Mouse (Mus musculus) forebrain, embryonic 15.5 days (tissue): ENCODE results near the gene Tbca. TPM values are rescaled to one million over a fixed set of nuclear protein-coding genes. Genes with fewer than 3 reads are reported as not detected.

Experiments
- ATAC-seq: fragments of 200-750 bp; cut with Nextera tagmentation; replicated peaks from 2 replicates; pipeline ENCODE4 v1.8.0; 2017; ENCODE audit warnings: mild to moderate bottlenecking, moderate TSS enrichment, moderate library complexity
- H3K27ac ChIP-seq: fragments of 300-500 bp; sonication (generic); replicated peaks from 2 replicates; pipeline ENCODE4 v1.5.1; 2015; ENCODE audit warnings: mild to moderate bottlenecking, inconsistent platforms
- H3K27me3 ChIP-seq: fragments of 300-500 bp; sonication (generic); 2 replicates; pipeline ENCODE4 v1.6.1; 2015; ENCODE audit warnings: inconsistent platforms
- H3K36me3 ChIP-seq: fragments of 300-500 bp; sonication (generic); 2 replicates; pipeline ENCODE4 v1.6.1; 2015; ENCODE audit warnings: mild to moderate bottlenecking, inconsistent platforms
- H3K4me1 ChIP-seq: fragments of 300-500 bp; sonication (generic); 2 replicates; pipeline ENCODE4 v1.6.1; 2015; ENCODE audit warnings: inconsistent platforms
- H3K4me2 ChIP-seq: fragments of 300-500 bp; sonication (generic); replicated peaks from 2 replicates; pipeline ENCODE4 v1.6.1; 2015; ENCODE audit warnings: mild to moderate bottlenecking, inconsistent platforms
- H3K4me3 ChIP-seq: fragments of 300-500 bp; sonication (generic); 2 replicates; pipeline ENCODE4 v1.5.1; 2015; ENCODE audit warnings: mild to moderate bottlenecking, inconsistent platforms
- H3K9ac ChIP-seq: fragments of 300-500 bp; sonication (generic); replicated peaks from 2 replicates; pipeline ENCODE4 v1.6.1; 2015; ENCODE audit warnings: mild to moderate bottlenecking, inconsistent platforms
- H3K9me3 ChIP-seq: fragments of 300-500 bp; sonication (generic); 2 replicates; pipeline ENCODE4 v1.6.1; 2016; ENCODE audit warnings: inconsistent platforms
- WGBS: fragments of 180-500 bp; shearing (Covaris S2); methylation state at CpG from one replicate; pipeline ENCODE4 v1.1.7; 2015; ENCODE audit warnings: mixed read lengths; 5-methylcytosine and 5-hydroxymethylcytosine counted together
- polyA plus RNA-seq: library from polyadenylated mRNA; unstranded; fragments of >200 nt; fragmentation: Nextera tagmentation; extraction: Ambion mirVana; gene quantifications from 2 replicates; pipeline ENCODE4 v1.2.1, GENCODE M21; 2015

Tbca gene
- polyA plus RNA-seq, 1 experiment from 2014 or later = 269 TPM

DNA sequence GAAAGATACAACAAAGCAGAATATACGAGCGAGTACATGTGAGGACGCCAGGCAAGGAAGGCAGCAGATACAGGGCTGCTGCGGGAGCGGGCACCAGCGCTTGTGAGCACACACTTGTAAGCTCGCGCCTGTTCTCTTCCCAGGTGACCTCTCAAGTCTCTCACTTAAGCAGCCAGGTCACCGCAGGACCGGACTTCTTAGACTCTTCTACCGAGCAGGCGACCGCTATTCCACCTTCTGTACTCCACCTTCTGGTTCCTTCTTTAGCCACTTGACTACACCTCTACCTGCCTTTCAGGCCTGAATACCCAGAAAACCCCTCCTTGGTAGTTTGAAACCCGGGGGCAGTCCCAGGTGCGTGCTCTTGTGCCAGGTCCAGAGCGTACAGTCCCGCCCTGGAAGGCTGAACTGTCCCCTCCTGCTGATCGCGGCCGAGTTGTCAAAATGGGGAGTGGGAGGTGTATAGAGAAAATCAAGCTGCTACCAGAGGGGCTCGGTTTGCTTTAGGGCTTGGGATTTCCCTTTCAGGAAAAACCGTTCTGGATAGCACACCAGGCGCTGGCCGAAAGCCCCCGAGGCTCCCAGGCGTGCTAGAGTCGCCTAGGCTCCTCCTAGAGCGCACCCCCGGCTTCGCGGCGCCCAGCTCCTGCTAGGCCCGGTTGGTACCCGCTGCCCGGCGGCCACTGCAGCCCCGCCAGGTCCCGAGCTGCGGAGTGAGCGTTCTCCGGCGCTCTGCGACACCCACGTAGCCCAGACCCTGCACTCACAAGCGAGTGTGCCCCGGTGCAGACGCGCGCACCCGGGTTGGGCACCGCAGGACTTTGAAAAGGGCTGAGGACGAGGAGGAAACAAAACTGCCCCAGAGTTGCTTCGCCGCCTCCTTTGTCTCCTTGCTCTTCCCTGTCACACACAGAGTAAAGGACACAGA, 84.7 kb downstream of the Tbca start:
- under 1% methylated on average over 54 of the region's 54 CpGs for WGBS

DNA sequence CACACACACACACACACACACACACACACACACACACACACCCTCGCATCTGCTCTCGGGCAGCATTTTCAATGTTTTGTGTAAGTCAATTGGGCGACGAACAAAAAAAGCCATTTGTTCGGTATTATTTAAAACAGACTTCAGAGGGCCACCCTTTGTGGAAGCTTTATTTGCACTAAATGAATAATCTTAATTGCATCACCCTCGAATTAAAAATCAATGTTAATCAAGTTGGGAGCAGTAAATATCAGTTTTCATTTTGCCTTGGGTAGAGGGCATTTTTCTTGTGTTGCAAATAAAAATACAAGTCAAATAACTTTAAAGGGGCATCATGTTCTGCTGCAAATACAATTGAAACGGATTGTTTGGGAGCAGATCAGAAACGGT, 85.3 kb downstream of the Tbca start:
- no peak overlapping the region for H3K4me3 ChIP-seq
- H3K4me2 ChIP-seq = no peak overlapping the region
- ATAC-seq = no peak
- no peaks in the 10 kb centered on the region for H3K36me3 ChIP-seq
- under 1% methylated on average over 8 of the region's 8 CpGs for WGBS
- no peak overlapping the region for H3K27ac ChIP-seq
- no peaks in the 10 kb centered on the region for H3K9me3 ChIP-seq
- H3K4me1 ChIP-seq = peaks cover 8% of the 10 kb centered on the region
- peaks cover 74% of the 10 kb centered on the region for H3K27me3 ChIP-seq
- H3K9ac ChIP-seq = no peak overlapping the region

More for the DNA sequence above, 84.7 kb downstream of the Tbca start:
- H3K9ac ChIP-seq = no peak overlapping the region
- H3K4me3 ChIP-seq = no peak overlapping the region
- no peaks in the 10 kb centered on the region for H3K36me3 ChIP-seq
- H3K27ac ChIP-seq = no peak overlapping the region
- no peaks in the 10 kb centered on the region for H3K9me3 ChIP-seq
- H3K4me1 ChIP-seq = peaks cover 14% of the 10 kb centered on the region
- ATAC-seq = 0 out of 2 replicates have a peak, but pooled peaks have one; percentile 14
- H3K27me3 ChIP-seq = peaks cover 79% of the 10 kb centered on the region
- no peak overlapping the region for H3K4me2 ChIP-seq

DNA sequence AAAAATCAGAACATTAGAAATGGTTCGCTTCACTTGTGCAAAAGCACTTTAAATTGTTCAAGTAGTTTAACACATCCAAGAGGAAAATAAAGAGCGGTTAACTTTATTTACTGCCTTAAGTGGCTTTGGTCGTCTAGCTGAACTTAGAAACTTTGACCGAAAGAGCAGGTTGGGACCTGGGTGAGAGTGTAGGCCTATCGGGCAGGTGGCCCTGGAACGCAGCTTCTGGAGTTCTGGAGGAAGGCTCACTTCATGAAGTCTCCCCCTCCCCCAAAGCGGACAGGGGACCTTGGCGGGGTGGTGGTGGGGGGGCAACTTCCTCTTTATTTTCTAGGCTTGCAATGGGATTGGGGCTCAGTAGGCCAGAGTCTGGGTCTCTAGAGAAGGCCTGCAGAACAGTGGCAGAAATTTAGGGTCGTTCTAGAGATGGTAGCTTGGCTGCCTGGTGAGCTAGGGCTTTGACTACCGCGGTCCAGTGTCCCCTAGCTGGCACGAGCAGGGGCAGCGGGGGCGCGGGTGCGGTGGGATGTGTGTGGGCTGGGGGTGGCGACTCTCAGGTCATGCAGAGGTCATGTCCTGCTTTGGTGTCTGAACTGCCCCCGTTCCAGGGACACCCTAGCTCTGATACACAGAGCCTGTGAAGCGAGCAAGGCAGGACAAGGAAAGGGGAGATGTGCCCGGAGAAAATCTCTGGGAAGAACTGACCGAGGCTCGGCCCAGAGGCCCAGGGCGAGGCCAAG, 86.1 kb downstream of the Tbca start:
- H3K9me3 ChIP-seq = no peaks in the 10 kb centered on the region
- peaks cover 5% of the 10 kb centered on the region for H3K4me1 ChIP-seq
- H3K36me3 ChIP-seq = no peaks in the 10 kb centered on the region
- H3K27ac ChIP-seq = no peak overlapping the region
- no peak overlapping the region for H3K4me2 ChIP-seq
- peaks cover 70% of the 10 kb centered on the region for H3K27me3 ChIP-seq
- 0 out of 2 replicates have a peak, but pooled peaks have one; percentile 14 for ATAC-seq
- under 1% methylated on average over 23 of the region's 23 CpGs for WGBS
- peak overlapping the region; percentile 4; the same call in 1 of the 2 replicates for H3K4me3 ChIP-seq
- H3K9ac ChIP-seq = no peak overlapping the region

DNA sequence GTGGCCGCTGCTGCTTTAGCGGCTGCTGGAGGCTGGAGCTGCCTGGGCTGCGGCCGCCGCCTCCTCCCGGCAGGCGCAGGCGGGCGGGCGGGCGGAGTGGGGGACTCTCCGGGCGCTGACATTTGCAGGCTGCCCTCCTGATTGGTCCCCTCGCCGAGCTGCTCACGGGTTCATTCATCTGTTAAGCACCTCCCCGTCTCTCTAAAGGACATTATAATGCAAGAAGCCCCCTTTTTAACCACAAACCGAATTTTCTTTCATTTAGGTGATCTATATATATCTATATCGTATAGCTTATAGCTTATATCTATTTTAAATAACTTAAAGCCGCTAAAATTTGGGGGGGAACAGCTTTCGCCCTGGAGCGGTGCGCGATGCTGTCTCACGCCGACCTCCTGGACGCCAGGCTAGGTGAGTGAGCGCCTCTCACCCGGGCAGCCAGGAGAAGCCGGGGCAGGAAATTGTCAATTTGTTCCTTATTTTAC, 86.7 kb downstream of the Tbca start, which contains the start of gene Otp:
Gene Otp (plus strand): TSS at position 207 of the 485 bp plus-strand sequence.
- H3K4me2 ChIP-seq = no peak within 1 kb of the TSS
- H3K4me3 ChIP-seq = peak within 1 kb of the TSS; percentile 4; the same call in 1 of the 2 replicates
- H3K27me3 ChIP-seq = peaks cover 72% of the 10 kb centered on the region
- H3K36me3 ChIP-seq = no peaks in the 10 kb centered on the region
- no peaks in the 10 kb centered on the region for H3K9me3 ChIP-seq
- WGBS = under 1% methylated on average over 30 of the region's 30 CpGs
- no peak within 1 kb of the TSS for H3K9ac ChIP-seq
- peaks cover 5% of the 10 kb centered on the region for H3K4me1 ChIP-seq
- no peak within 1 kb of the TSS for H3K27ac ChIP-seq
- 0 out of 2 replicates have a peak, but pooled peaks have one; percentile 36 for ATAC-seq

- H3K4me1 ChIP-seq = peaks cover 5% of the 10 kb centered on the region
- no peak overlapping the region for H3K9ac ChIP-seq
- H3K9me3 ChIP-seq = no peaks in the 10 kb centered on the region
- H3K4me3 ChIP-seq = no peak overlapping the region
- H3K27ac ChIP-seq = no peak overlapping the region
- ATAC-seq = no peak
- H3K27me3 ChIP-seq = peaks cover 72% of the 10 kb centered on the region
- WGBS = under 1% methylated on average over 30 of the region's 30 CpGs
- H3K4me2 ChIP-seq = no peak overlapping the region
- no peaks in the 10 kb centered on the region for H3K36me3 ChIP-seq
These were observed 87.8 kb downstream of the Tbca start for GRCm38 (mm10) chr13:94876286-94877210.

DNA sequence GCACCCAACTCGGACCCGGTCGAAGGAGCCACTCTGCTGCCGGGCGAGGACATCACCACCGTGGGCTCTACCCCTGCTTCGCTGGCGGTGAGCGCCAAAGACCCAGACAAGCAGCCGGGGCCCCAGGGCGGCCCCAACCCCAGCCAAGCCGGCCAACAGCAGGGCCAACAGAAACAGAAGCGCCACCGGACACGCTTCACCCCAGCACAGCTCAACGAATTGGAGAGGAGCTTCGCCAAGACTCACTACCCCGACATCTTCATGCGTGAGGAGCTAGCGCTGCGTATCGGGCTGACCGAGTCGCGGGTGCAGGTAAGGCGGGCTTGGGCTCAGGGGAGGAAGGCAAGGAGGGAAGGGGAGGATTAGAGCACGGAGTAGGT, 88.5 kb downstream of the Tbca start:
- WGBS = under 1% methylated on average over 27 of the region's 27 CpGs
- H3K4me3 ChIP-seq = no peak overlapping the region

GRCm38 (mm10) chr13:94877991-94878745, 89.5 kb downstream of the Tbca start:
- no peak overlapping the region for H3K27ac ChIP-seq
- 9% methylated on average over 10 of the region's 10 CpGs for WGBS
- H3K4me3 ChIP-seq = no peak overlapping the region
- H3K4me1 ChIP-seq = peaks cover 12% of the 10 kb centered on the region
- no peak overlapping the region for H3K4me2 ChIP-seq
- H3K36me3 ChIP-seq = no peaks in the 10 kb centered on the region
- H3K9ac ChIP-seq = no peak overlapping the region
- no peaks in the 10 kb centered on the region for H3K9me3 ChIP-seq
- peaks cover 73% of the 10 kb centered on the region for H3K27me3 ChIP-seq
- no peak for ATAC-seq

More for the DNA sequence above, 88.5 kb downstream of the Tbca start:
- Histone ChIP-seq H3K4me1 (peaks cover 5% of the 10 kb centered on the region), H3K27ac (no peak overlapping the region), H3K4me2 (no peak overlapping the region), H3K9ac (no peak overlapping the region), H3K9me3 (no peaks in the 10 kb centered on the region), H3K27me3 (peaks cover 73% of the 10 kb centered on the region), H3K36me3 (no peaks in the 10 kb centered on the region)
- ATAC-seq = no peak

DNA sequence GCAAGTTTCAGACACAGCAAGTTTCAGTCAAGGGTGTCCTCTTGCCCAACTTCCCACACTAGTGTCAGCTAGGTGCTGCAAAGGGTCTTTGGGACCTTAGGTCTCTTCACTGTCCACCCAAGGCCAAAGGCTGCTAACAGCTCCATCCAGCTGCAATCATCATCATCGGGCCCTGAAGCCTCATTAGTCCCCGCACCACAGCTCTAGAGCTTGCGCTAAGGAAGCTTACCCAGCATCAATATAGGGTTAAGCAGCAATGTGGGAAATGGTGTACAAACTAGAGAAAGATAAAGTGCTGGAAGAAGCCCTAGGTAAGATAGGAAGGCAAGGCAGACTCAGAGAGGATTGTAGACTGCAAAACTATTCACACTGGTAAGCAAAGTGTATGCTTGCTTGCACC, 92.5 kb downstream of the Tbca start:
- no peak overlapping the region for H3K4me2 ChIP-seq
- no peak for ATAC-seq

DNA sequence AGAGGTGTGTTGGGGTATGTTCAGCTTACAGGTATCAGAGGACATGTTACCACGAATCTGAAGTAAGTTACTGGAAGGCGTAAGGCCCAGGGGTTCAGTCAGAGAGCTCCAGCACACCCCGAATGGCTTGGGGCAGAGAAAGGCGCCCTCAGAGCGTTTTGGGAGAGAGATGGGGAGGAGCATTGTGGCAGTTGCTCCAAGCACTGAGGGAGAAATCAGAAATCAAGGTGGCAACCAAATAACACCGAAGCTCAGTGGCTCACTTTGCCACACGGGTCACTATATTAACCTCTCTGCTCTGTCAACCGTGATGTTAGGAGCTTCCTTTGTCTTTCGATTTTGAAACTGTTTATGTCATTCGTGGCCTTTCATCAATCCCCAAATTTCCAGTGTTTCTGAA, 93.5 kb downstream of the Tbca start:
- Histone ChIP-seq H3K27ac (no peak overlapping the region), H3K4me2 (no peak overlapping the region)

More for the DNA sequence above, 92.5 kb downstream of the Tbca start:
- H3K9me3 ChIP-seq = no peaks in the 10 kb centered on the region
- no peak overlapping the region for H3K4me3 ChIP-seq
- no peak overlapping the region for H3K27ac ChIP-seq
- no peaks in the 10 kb centered on the region for H3K36me3 ChIP-seq
- no peak overlapping the region for H3K9ac ChIP-seq
- H3K27me3 ChIP-seq = peaks cover 80% of the 10 kb centered on the region
- WGBS = under 1% methylated on average over 3 of the region's 3 CpGs
- H3K4me1 ChIP-seq = peaks cover 25% of the 10 kb centered on the region

DNA sequence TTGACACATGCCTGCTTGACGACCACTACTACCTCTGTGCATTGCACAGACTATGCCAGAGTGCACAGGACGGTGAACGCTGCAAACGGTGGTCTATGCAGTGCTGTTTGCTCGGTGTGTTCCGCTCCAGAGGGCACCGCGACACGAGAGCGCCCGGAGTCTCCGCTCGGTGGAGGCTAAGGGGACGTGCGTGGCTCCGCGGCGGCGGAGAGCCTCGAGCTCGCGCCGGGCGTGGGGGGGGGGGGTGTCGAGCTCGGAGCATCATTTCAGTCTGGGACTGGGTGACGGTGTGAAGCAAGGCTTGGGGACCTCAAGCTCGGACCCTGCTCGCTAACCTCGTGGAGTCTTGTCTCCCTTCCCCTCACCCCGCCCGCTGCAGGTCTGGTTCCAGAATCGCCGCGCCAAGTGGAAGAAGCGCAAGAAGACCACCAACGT, 94.0 kb downstream of the Tbca start:
- no peak overlapping the region for H3K9ac ChIP-seq
- no peak overlapping the region for H3K27ac ChIP-seq
- H3K4me3 ChIP-seq = peak overlapping the region; percentile 37
- ATAC-seq = peak; percentile 49
- under 1% methylated on average over 37 of the region's 37 CpGs for WGBS
- peak overlapping the region; percentile 66 for H3K4me2 ChIP-seq
- H3K27me3 ChIP-seq = peaks cover 79% of the 10 kb centered on the region
- H3K36me3 ChIP-seq = no peaks in the 10 kb centered on the region
- H3K4me1 ChIP-seq = peaks cover 25% of the 10 kb centered on the region
- H3K9me3 ChIP-seq = no peaks in the 10 kb centered on the region

More for the DNA sequence above, 93.5 kb downstream of the Tbca start:
- peaks cover 25% of the 10 kb centered on the region for H3K4me1 ChIP-seq
- peaks cover 80% of the 10 kb centered on the region for H3K27me3 ChIP-seq
- H3K4me3 ChIP-seq = no peak overlapping the region
- WGBS = 1% methylated on average over 10 of the region's 10 CpGs
- H3K9me3 ChIP-seq = no peaks in the 10 kb centered on the region
- H3K36me3 ChIP-seq = no peaks in the 10 kb centered on the region
- ATAC-seq = no peak
- H3K9ac ChIP-seq = no peak overlapping the region
